Mouse (Mus musculus) bone marrow, adult 2 months (tissue): ENCODE data around the gene Klhdc7b. TPM values are rescaled to one million over a fixed set of nuclear protein-coding genes. Genes with fewer than 3 reads are reported as not detected.

Experiments used
- H3K27ac ChIP-seq: fragments of 200-500 bp; 2 replicates; pipeline ENCODE4 v1.5.1; 2012; ENCODE audit warnings: low read depth, mild to moderate bottlenecking, control low read depth, inconsistent platforms, low read length; ENCODE audit not compliant: control insufficient read depth, poor library complexity, insufficient read depth
- H3K4me1 ChIP-seq: fragments of 200-500 bp; 2 replicates; pipeline ENCODE4 v1.6.1; 2011; ENCODE audit warnings: low read length; ENCODE audit not compliant: control insufficient read depth, insufficient read depth
- H3K4me3 ChIP-seq: fragments of 200-500 bp; replicated peaks from 2 replicates; pipeline ENCODE3; 2011; ENCODE audit warnings: mild to moderate bottlenecking, low read depth, low read length, control low read depth; ENCODE audit not compliant: control insufficient read depth
- CTCF ChIP-seq: fragments of 200-500 bp; IDR thresholded peaks from 2 replicates; pipeline ENCODE4 v1.5.1; 2011; ENCODE audit warnings: low read length, control low read depth; ENCODE audit not compliant: control insufficient read depth, insufficient read depth
- POLR2A ChIP-seq: fragments of 200-500 bp; IDR thresholded peaks from 2 replicates; pipeline ENCODE4 v1.6.1; 2011; ENCODE audit warnings: low read depth, mild to moderate bottlenecking, control low read depth, low read length, borderline replicate concordance; ENCODE audit not compliant: control insufficient read depth
- WGBS: fragments of 180-500 bp; shearing (Covaris S2); methylation state at CpG from one replicate; pipeline ENCODE4 v1.1.7; 2018; 5-methylcytosine and 5-hydroxymethylcytosine counted together
- polyA plus RNA-seq: library from polyadenylated mRNA; stranded (reverse); fragments of >200 nt; gene quantifications from 2 replicates; pipeline ENCODE4 v1.2.4, GENCODE M21; 2011; ENCODE audit warnings: low replicate concordance; ENCODE audit not compliant: missing spikeins, insufficient read depth, insufficient read length

The Klhdc7b gene
- polyA plus RNA-seq, 1 experiment: not detected

DNA sequence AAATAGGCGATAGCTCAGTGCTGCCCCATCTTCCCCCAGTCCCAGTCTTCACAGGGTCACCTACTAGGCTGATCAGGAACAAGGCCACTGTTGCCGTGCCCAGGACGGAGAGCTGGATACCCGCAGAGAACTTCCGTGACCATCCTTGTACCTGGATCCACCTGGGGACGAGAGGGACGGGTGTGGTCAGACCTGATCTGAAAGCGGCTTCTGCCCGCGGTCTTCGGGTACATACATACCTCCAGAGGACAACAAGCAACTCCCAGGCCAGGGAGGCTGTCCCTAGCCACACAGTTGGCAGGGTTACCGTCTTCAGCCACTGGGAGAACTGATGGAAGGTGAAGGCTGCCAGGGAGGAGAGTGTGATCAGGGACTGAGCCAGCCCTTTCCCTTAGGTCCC is 31.9 kb upstream of the Klhdc7b start:
- TF ChIP-seq CTCF: no peak
- no peak for TF ChIP-seq POLR2A
- H3K27ac ChIP-seq: no peak overlapping the region
- H3K4me3 ChIP-seq: no peak overlapping the region
- 96% methylated on average over 12 of the region's 12 CpGs for WGBS
- H3K4me1 ChIP-seq: no peaks in the 10 kb centered on the region

DNA sequence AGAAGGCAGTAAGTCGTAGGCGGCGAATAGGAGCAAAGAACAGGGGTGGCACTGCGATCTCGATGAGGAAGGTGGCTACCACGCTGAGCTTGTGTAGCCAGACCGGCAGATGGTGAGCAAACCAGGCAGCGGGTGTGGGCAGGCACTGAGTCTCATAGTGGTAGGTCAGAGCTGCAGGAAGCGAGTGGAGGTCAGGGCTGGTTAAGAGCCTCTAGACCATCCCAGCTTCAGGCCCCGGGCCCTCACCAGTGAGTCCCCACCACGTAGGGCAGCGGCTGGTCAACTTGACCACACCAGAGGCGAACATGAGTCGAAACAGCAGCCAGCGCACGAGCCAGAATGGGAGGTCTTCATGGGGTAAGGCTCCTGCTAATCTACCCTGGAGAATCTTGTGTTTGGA is 30.9 kb upstream of the Klhdc7b start:
- 93% methylated on average over 16 of the region's 16 CpGs for WGBS
- H3K4me1 ChIP-seq: no peaks in the 10 kb centered on the region
- no peak for TF ChIP-seq CTCF
- no peak for TF ChIP-seq POLR2A
- no peak overlapping the region for H3K4me3 ChIP-seq
- H3K27ac ChIP-seq: no peak overlapping the region

DNA sequence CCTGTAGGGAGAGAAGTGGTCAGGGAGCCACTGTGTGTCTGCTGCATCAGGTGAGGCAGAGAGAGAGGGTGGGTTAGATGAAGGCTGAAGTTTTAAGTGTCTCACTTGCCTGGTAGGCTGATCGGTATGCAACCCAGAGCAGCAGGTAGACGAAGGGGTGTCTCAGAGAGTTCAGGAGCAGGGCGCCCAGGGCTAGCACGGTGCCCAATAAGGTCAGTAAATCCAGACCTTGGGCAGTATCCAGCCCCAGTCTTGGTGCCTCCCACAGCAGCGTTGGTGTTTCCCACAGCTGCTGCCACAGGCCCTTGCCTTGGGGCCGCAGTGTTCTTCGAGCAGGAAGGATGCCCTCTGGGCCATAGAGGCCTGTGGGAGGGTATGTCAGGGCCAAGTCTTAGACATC is 30.3 kb upstream of the Klhdc7b start:
- TF ChIP-seq POLR2A (no peak), CTCF (no peak)
- H3K27ac ChIP-seq: no peak overlapping the region
- WGBS: 72% methylated on average over 7 of the region's 7 CpGs
- peak overlapping the region; percentile 85 for H3K4me3 ChIP-seq
- no peaks in the 10 kb centered on the region for H3K4me1 ChIP-seq

DNA sequence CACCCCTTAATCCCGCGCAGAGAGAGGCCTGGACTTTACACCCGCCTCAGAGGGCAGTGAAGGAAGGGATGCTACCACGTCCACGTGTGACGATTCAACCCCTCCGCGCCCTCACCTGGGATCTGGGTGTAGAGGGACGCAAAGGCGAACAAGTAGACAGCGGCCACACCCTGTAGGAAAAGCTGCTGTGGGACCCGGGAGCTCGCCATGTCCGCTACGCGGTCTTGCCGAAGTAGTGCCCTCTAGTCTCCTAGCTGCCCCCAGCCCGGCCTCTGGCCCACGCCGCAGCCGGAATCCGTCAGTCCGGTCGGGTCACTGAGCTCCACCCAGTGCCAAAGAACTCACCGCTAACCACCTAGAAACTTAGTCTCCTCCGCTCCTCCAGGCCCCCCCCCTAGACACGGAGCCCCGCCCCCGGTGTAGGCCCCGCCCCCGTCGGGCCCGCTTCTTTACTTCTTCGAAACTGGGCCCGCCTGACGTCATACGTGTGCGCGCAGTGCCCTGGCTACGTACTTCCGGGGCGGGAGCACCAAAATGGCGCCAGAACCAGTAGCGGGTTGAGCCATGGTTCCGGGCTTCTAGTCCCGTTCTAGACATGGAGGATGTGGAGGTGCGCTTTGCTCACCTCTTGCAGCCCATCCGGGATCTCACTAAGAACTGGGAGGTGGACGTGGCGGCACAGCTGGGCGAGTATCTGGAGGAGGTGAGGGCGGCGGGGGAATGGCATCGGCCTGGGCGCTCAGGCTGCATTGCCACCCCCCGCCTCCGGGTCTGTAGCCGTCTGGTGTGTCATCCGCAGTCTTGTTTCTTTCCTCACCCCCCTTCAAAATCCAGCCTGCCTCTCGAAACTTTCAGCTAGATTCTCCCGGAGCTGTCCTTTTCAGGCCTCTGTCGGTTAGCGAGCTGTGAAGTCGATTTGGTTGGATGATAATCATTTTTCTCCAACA is 29.2 kb upstream of the Klhdc7b start, which contains the start of the genes Lmf2 and Ncaph2:
TSS of gene Lmf2 (minus strand) at position 419 of the 947 bp plus-strand sequence.
TSS of gene Ncaph2 (plus strand) at position 479 of the 947 bp plus-strand sequence.
- under 1% methylated on average over 64 of the region's 64 CpGs for WGBS
- Histone ChIP-seq H3K4me1 (no peaks in the 10 kb centered on the region), H3K27ac (peak within 1 kb of the TSS; percentile 71), H3K4me3 (peak within 1 kb of the TSS; percentile 88)
- no peak for TF ChIP-seq CTCF
- TF ChIP-seq POLR2A: peak; percentile 82

DNA sequence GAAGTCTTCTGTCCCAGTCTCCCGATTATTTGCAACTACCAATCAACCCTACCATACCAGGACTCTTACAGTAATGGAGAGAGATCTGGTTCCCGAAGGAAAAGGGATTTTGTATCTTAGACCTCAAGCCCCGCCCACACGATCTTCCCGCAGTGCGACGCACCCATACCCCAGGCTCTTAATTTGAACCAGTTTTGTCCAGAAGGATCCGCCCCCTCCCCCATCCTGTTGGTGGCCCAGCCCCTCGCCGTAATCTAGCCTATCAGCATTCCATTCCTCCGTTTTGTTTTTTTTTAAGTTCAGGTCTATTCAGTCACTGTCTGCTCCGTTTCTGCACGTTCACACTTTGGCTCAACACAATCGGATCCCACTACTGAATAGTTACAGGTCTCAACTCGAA is 28.3 kb upstream of the Klhdc7b start:
- Histone ChIP-seq H3K4me1 (no peaks in the 10 kb centered on the region), H3K27ac (0 out of 2 replicates have a peak overlapping the region, but pooled peaks have one; percentile 53), H3K4me3 (peak overlapping the region; percentile 88)
- TF ChIP-seq CTCF (no peak), POLR2A (no peak)
- WGBS: under 1% methylated on average over 15 of the region's 15 CpGs

DNA sequence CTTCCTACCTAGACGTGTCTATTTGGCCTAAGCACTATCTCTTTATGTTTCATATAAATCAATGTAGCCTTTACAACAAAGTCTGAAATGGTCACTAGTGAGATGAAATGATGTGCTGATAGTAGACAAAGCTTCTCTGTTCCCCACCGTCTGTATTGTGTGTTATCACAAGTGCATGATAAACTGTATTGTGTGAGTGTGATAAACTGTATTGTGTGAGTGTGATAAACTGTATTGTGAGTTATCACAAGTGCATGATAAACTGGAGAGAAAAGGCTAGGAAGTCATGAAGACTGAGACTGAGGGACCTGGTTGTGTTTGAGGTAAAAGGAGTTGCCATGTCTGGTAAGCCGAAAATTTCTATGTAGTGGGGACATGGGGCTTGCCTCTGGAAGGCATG is 25.9 kb upstream of the Klhdc7b start:
- Histone ChIP-seq H3K4me3 (no peak overlapping the region), H3K4me1 (no peaks in the 10 kb centered on the region), H3K27ac (no peak overlapping the region)
- 62% methylated on average over 3 of the region's 3 CpGs for WGBS
- TF ChIP-seq CTCF: no peak
- no peak for TF ChIP-seq POLR2A

DNA sequence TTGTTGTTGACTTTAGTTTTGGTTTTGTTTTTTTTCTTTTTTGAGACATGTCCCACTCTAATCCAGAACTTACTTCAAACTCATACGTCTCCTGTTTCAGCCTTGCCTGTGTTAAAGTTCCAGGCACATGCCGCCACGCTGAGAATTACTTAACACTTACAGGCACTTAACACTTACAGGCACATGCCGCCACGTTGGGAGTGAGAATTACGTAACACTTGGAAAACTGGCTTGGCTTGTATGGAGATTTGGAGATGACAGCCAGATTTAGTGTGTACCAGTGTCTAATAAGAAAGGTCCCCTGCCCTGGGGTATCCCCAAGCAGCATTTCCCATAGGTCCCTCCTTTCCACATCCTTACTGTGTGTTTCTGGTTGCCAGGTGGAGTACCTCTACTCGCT is 21.7 kb upstream of the Klhdc7b start:
- H3K27ac ChIP-seq: no peak overlapping the region
- no peaks in the 10 kb centered on the region for H3K4me1 ChIP-seq
- WGBS: 95% methylated on average over 7 of the region's 7 CpGs
- no peak for TF ChIP-seq POLR2A
- TF ChIP-seq CTCF: no peak
- no peak overlapping the region for H3K4me3 ChIP-seq

DNA sequence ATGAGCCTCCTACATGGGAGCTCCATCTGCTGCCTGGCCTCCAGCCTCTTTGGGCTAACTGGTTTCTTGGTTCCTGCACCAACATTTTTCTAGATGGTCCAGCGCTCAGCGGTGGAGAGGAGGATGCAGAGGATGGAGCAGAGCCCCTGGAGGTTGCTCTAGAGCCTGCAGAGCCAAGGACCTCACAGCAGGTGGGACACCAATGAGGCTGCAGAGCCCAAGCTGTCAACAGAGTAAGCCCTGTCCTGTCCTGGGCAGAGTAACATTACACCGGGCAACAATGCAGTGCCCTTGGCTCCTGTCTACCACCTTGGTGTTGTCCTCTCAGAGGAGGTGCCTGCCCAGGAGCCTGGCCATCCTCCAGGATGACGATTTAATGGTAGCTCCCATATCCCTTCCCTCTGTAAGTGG is 19.6 kb upstream of the Klhdc7b start:
- Histone ChIP-seq H3K4me3 (no peak overlapping the region), H3K4me1 (no peaks in the 10 kb centered on the region), H3K27ac (no peak overlapping the region)
- TF ChIP-seq POLR2A (no peak), CTCF (no peak)
- WGBS: 95% methylated on average over 4 of the region's 4 CpGs
